Mouse (Mus musculus) naive thymus-derived CD4-positive, alpha-beta T cell, adult 2 months (primary cell): ENCODE results near the gene Gm4303.
"Not testable (repeated sequence)": the region's sequence is repeated elsewhere in the genome, so short reads cannot be mapped to it uniquely, and the experiment has no call there.

Source experiments
- DNase-seq: peaks from one replicate; pipeline ENCODE4 v3.0.0-alpha.2; 2011; ENCODE audit warnings: low read depth

Gene Gm4303

DNA sequence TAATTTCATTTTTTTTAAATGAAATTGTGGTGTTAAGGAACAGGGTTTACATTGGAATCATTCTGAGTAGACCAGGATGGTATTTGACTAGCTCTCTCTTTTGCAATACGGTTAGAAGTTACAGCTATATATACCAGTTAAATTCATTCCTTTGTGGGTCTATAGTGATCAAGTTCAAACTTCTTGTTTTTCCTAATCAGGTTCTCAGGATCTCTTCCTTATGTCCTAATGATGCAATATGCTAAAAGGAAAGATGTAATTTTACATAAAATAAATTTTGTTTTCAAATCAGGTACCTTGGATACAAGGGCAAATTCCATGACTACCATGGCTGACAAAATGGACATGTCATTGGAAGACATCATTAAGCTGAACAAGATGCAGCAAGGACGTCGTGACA is at the start of gene Gm4303:
Gene Gm4303 (plus strand): TSS at position 301 of the 400 bp plus-strand sequence.
- DNase-seq = not testable (repeated sequence)

GRCm38 (mm10) chr10:100296105-100296504 is 49.7 kb upstream of the Gm4303 start:
- DNase-seq = no peak

GRCm38 (mm10) chr10:100300106-100300505 is 45.7 kb upstream of the Gm4303 start:
- not testable (repeated sequence) for DNase-seq

- not testable (repeated sequence) for DNase-seq
Observed at GRCm38 (mm10) chr10:100335376-100335775, 10.4 kb upstream of the Gm4303 start, which contains the start of gene Gm4301. Gm4301 (plus strand) TSS chr10:100335676.

DNA sequence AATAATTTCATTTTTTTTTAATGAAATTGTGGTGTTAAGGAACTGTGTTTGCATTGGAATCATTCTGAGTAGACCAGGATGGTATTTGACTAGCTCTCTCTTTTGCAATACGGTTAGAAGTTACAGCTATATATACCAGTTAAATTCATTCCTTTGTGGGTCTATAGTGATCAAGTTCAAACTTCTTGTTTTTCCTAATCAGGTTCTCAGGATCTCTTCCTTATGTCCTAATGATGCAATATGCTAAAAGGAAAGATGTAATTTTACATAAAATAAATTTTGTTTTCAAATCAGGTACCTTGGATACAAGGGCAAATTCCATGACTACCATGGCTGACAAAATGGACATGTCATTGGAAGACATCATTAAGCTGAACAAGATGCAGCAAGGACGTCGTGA is 5.2 kb upstream of the Gm4303 start, which contains the start of gene Gm4302:
Gene Gm4302 (plus strand): TSS at position 301 of the 400 bp plus-strand sequence.
- DNase-seq = not testable (repeated sequence)

- not testable (repeated sequence) for DNase-seq
Observed at GRCm38 (mm10) chr10:100350793-100351192, 5.0 kb downstream of the Gm4303 start, which contains the start of gene Gm4305. Gm4305 (plus strand) TSS chr10:100351093.

DNA sequence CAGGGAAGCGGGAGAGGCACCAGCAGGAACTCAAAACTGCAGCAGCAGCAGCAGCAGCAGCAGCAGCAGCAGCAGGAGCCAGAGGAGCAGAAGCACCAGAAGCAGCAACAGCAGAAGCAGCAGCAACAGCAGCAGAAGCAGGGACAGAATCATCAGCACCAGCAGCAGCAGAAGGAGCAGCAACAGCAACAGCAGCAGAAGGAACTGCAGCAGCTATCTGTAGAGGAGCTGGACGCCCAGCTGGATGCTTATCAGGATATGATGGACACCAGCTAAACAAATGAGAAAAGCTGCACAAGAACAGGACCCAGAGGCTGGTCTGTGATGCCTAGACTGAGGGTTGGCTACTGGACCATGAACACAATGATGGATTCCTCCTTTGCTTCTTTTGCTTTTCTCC is 11.1 kb downstream of the Gm4303 start:
- not testable (repeated sequence) for DNase-seq

GRCm38 (mm10) chr10:100361038-100361437 is 15.3 kb downstream of the Gm4303 start, which contains the start of gene Gm4307:
Gm4307 (plus strand) TSS chr10:100361338.
- not testable (repeated sequence) for DNase-seq

DNA sequence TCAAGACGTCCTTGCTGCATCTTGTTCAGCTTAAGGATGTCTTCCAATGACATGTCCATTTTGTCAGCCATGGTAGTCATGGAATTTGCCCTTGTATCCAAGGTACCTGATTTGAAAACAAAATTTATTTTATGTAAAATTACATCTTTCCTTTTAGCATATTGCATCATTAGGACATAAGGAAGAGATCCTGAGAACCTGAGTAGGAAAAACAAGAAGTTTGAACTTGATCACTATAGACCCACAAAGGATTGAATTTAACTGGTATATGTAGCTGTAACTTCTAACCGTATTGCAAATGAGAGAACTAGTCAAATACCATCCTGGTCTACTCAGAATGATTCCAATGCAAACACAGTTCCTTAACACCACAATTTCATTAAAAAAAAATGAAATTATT is 36.7 kb downstream of the Gm4303 start, which contains the start of gene Gm4312:
Gene Gm4312 (minus strand): TSS at position 101 of the 400 bp plus-strand sequence.
- DNase-seq = not testable (repeated sequence)
